Mouse (Mus musculus): ENCODE measurements around the gene Pnpla2.
"Not testable (repeated sequence)": the region's sequence is repeated elsewhere in the genome, so short reads cannot be mapped to it uniquely, and the experiment has no call there.

The Pnpla2 gene

DNA sequence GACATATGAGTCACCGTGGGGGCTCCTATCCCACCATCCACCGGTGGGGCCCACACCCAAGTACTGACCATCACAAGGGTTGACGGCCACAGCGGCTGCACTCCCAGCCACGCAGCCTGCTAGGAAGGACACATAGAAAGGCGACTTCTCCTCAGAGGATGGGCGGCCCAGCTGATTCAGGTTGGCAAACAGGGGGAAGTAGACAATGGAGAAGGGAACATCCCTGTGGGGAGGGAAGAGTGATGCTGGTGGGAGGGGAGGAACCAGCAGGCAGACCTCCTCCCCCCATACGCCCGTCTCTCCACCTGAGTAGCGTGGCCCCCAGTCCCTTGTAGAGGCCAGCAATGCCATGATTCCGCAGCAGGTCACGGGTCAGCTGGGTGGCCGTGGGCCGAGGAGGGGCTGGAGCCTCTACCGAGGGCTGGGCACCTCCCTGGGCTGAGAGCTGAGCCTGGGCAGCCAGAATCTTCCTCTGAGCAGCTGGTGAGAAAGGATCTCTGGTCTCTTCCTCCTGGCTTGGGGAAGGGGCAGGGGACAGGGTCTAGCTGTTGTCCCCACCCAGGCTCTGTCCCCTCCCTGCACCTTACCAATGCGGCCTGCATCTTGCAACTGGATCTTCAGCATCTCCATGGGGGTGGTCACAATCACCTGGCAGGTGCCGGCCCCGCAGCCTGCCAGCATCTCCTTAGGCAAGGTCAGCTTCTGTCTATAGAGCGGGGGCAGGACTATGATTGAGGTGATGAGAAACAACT lies 23.4 kb upstream of the Pnpla2 start:
- DNase-seq (ENCODE audit: low spot score in 2 of 2): no peak

- DNase-seq (ENCODE audit: low spot score in 2 of 2): no peak
Observed at GRCm38 (mm10) chr7:141432186-141432611, 22.8 kb upstream of the Pnpla2 start.

GRCm38 (mm10) chr7:141432741-141433516 lies 22.1 kb upstream of the Pnpla2 start:
- no peak for DNase-seq (ENCODE audit: low spot score in 2 of 2)

DNA sequence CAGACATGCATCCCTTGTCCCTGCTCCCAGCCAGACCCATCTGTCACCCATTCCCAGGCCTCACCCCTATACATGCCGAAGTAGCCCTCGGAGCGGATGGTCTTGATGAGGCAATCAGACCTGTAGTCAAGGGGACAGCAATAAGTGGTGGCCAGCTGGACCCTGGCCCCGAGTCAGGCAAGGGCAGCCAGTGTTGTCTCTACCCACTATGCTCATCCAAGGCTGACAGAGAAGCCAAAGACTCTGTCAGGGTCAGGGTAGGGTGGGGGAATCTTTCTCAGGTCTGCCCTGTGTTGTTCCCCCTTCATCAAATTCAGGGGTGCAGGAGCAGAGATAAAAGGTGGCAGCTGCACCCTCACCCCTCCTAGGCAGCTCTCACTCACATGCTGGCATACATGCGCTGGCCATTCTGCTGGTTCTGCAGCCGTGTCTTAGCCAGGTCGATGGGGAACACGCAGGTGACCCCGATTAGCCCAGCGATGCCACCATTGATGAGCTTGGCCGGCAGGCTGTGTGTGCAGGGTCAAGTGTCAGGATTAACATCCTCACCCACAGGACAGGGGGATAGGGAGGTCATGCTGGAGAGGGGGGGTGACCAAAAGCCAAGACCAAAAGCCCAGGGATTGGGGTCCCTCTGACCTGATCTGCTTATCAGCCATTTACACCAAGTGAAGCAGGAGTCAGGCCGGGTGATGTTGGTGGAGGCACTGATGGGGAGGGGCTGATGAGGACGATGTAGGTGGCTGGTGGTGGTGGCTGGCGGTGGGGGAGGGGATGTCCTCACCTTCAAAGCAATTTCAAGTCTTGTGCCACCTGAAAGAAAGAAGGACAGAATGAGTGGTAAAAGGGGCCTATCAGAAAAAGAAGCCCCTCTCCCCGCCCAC lies 21.2 kb upstream of the Pnpla2 start:
- DNase-seq (ENCODE audit: low spot score in 2 of 2): no peak

GRCm38 (mm10) chr7:141434464-141434863 lies 20.5 kb upstream of the Pnpla2 start:
- peak; percentile 67 to 79 for DNase-seq (ENCODE audit: low spot score in 2 of 2)

DNA sequence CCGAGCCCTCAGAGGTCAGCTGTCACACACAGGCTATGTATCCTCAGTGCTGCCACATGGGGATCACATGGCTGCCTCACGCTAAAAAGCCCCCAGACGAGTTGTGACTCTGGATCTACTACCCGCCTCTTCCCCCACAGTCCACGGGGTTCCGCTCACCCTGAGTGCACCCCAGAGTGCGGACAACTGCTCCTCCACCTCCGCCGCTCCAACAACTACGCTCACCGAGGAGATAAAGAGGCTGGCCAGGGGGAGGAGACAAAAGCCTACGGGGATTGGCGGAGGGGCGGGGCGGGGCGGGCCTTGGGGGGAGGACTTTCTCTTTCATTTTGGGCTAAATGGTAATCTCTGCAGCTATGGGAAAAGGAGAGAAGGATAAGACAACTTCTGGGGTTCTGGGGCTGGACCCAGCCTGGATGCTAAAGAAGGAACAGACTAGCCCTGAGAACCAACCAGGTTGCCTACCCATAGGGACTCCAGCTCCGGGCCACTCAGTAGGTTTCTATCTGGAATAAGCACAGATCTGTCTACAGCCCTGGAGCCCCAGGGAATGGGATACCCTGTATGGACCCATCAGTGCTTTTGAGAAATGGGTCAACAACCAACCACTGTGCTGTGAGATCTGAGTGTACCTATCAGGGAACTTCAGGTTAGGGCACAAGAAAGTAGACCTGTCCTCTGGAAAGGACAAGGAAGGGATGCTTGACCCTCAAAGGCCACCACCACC lies 19.7 kb upstream of the Pnpla2 start:
- DNase-seq (ENCODE audit: low spot score in 2 of 2): no peak

- DNase-seq (ENCODE audit: low spot score in 2 of 2): no peak
Observed at GRCm38 (mm10) chr7:141435856-141436522, 19.0 kb upstream of the Pnpla2 start.

GRCm38 (mm10) chr7:141436523-141436892 lies 18.5 kb upstream of the Pnpla2 start:
- no peak for DNase-seq (ENCODE audit: low spot score in 2 of 2)

- peak; percentile 75 to 78 for DNase-seq (ENCODE audit: low spot score in 2 of 2)
Observed at GRCm38 (mm10) chr7:141437178-141438120, 17.5 kb upstream of the Pnpla2 start, which contains the start of gene Slc25a22. Slc25a22 (minus strand) TSS chr7:141437892.

DNA sequence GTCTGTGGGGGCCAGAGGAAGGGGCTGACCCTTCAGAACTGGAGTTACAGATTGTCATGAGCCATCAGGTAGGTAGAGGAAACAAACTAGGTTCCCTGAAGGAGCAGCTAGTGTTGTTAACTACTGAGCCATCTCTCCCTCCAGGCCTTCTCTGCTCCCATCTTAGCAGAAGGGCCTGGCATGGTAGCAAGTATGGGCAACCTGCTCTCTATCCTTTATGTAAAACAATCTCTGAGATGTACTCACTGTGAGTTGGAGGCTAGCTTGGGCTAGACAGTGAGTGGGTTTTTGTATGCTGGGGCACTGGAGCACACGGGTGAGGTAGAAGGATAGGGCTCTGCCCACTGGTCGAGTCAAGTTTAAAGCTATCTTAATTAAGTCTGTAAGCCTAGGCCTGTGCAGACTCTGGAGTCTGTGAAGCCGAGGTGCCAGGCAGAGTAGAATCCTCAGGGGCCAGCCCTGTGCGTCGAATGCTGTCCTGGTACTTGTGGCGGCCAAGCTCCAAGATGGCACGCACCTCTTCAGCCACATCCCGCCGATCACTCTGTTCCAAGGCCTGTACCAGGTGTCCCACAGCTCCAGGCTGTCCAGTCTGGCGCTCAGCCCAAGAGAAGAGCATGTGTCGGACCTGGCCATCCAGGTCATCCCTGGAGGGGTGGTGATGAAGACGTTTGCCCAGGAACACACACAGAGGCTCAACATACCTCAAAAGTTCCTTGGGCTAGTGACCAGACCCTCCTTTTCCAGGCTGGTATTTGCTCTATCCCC lies 16.6 kb upstream of the Pnpla2 start:
- no peak for DNase-seq (ENCODE audit: low spot score in 2 of 2)

- no peak for DNase-seq (ENCODE audit: low spot score in 2 of 2)
Observed at GRCm38 (mm10) chr7:141439140-141439679, 15.8 kb upstream of the Pnpla2 start.

DNA sequence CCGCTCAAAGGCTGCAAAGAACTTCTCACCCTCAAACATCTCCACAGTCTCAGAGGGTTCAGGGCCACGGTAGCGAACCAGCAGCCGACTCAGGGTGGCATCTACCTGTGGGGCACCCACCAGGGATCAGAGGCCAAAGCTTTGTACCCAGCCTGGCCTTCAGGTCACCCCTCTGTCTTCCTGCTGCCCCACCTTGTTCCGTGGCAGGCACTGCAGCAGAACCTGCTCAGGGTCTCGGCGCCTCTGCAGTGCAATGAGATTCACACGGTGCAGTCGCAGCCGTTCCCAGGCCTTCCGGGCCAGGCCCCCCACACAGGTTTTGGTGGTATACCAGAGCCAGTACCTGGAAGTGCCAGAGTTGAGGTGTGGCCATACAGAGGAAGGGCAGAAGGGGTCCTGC lies 15.2 kb upstream of the Pnpla2 start:
- DNase-seq (ENCODE audit: low spot score in 2 of 2): no peak

DNA sequence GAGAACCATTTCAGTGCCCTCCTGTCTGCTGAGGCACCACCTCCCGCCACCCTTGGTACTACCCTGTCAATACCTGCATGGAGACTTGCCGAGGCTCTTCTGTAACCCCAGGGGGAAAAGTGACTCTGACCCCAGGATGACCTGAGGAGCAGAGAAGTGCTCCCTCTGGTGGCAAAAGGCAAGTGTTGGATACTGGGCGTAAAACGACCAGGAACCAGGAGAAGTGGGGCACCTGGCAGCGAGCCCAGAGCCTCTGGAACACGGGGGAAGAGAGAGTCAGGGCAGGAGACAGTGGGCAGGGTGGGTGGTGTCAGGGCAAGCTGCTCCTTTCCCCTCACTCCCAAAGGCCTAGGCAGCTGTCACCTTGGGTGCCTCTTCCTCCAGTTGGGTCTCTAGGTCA lies 14.4 kb upstream of the Pnpla2 start:
- no peak for DNase-seq (ENCODE audit: low spot score in 2 of 2)

- no peak for DNase-seq (ENCODE audit: low spot score in 2 of 2)
Observed at GRCm38 (mm10) chr7:141441460-141441859, 13.5 kb upstream of the Pnpla2 start.

DNA sequence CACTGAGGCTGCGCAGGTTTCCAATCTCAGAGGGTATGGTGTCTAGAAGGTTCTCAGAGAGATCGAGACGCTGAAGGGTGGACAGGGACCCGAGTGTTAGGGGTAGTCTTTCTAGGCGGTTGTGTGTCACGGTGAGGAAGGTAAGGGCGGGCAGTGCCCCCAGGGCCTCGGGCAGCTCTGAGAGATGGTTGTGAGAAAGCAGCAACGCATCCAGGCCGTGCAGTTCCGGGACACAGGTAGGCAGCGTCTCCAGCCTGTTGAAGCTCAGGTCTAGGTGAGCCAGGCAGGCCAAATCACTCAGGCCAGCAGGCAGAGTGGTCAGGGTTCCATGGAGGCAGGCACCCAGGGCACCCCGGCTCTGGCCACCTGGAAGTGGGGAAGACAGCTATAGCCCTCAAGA lies 12.8 kb upstream of the Pnpla2 start:
- DNase-seq (ENCODE audit: low spot score in 2 of 2): no peak

GRCm38 (mm10) chr7:141443081-141443821 lies 11.7 kb upstream of the Pnpla2 start:
- DNase-seq (ENCODE audit: low spot score in 2 of 2): no peak

- DNase-seq (ENCODE audit: low spot score in 2 of 2): no peak
Observed at GRCm38 (mm10) chr7:141443828-141444237, 11.2 kb upstream of the Pnpla2 start, which contains the start of gene Pidd1. Pidd1 (minus strand) TSS chr7:141444025.

GRCm38 (mm10) chr7:141446374-141446773 lies 8.6 kb upstream of the Pnpla2 start:
- DNase-seq (ENCODE audit: low spot score in 2 of 2): not testable (repeated sequence)

All from right cerebral cortex, postnatal 36 days (tissue).